Mouse (Mus musculus) testis, adult 2 months (tissue): ENCODE data around the gene B9d2. TPM values are rescaled to one million over a fixed set of nuclear protein-coding genes. Genes with fewer than 3 reads are reported as not detected.

ENCODE experiments used
- H3K27ac ChIP-seq: fragments of 200-500 bp; 2 replicates; pipeline ENCODE4 v1.5.1; 2012; ENCODE audit warnings: low read depth, low read length; ENCODE audit not compliant: control insufficient read depth, insufficient read depth
- H3K27me3 ChIP-seq: fragments of 200-500 bp; 2 replicates; pipeline ENCODE4 v1.6.1; 2012; ENCODE audit warnings: mild to moderate bottlenecking, low read length, moderate library complexity; ENCODE audit not compliant: control insufficient read depth, insufficient read depth
- H3K36me3 ChIP-seq: fragments of 200-500 bp; 2 replicates; pipeline ENCODE4 v1.6.1; 2012; ENCODE audit warnings: mild to moderate bottlenecking, low read length; ENCODE audit not compliant: control insufficient read depth, insufficient read depth
- H3K4me1 ChIP-seq: fragments of 200-500 bp; 2 replicates; pipeline ENCODE4 v1.6.1; 2012; ENCODE audit warnings: low read length; ENCODE audit not compliant: control insufficient read depth, insufficient read depth
- H3K4me3 ChIP-seq: fragments of 200-500 bp; 2 replicates; pipeline ENCODE4 v1.5.1; 2012; ENCODE audit warnings: low read depth, mild to moderate bottlenecking, low read length, moderate library complexity, mixed read lengths; ENCODE audit not compliant: control insufficient read depth
- CTCF ChIP-seq: fragments of 200-500 bp; IDR thresholded peaks from 2 replicates; pipeline ENCODE4 v1.5.1; 2012; ENCODE audit warnings: low read depth, mild to moderate bottlenecking, inconsistent platforms, low read length, moderate library complexity; ENCODE audit not compliant: control insufficient read depth, insufficient read depth, insufficient replicate concordance
- POLR2A ChIP-seq: fragments of 200-500 bp; IDR thresholded peaks from 2 replicates; pipeline ENCODE4 v1.6.1; 2012; ENCODE audit warnings: low read depth, mild to moderate bottlenecking, inconsistent platforms, low read length, moderate library complexity; ENCODE audit not compliant: control insufficient read depth
- polyA plus RNA-seq: library from polyadenylated mRNA; depleted of rRNA; stranded (reverse); fragments of >200 nt; gene quantifications from 2 replicates; pipeline ENCODE4 v1.2.3, GENCODE M21; 2012

The B9d2 gene
- polyA plus RNA-seq, 1 experiment = 18.6 TPM

- TF ChIP-seq CTCF (no peak), POLR2A (no peak)
- H3K27me3 ChIP-seq = no peaks in the 10 kb centered on the region
- H3K36me3 ChIP-seq = no peaks in the 10 kb centered on the region
- peaks cover 20% of the 10 kb centered on the region for H3K4me1 ChIP-seq
- 0 out of 2 replicates have a peak overlapping the region, but pooled peaks have one; percentile 14 for H3K27ac ChIP-seq
- no peak overlapping the region for H3K4me3 ChIP-seq
Measured at GRCm38 (mm10) chr7:25705801-25706251, 25.2 kb downstream of the B9d2 start.

- no peak for TF ChIP-seq POLR2A
- TF ChIP-seq CTCF = no peak
Measured at GRCm38 (mm10) chr7:25706578-25707170, 26.1 kb downstream of the B9d2 start.

GRCm38 (mm10) chr7:25707581-25708292 lies 27.2 kb downstream of the B9d2 start:
- H3K4me3 ChIP-seq = no peak overlapping the region
- H3K27ac ChIP-seq = peak overlapping the region; percentile 77
- H3K4me1 ChIP-seq = peaks cover 19% of the 10 kb centered on the region

More at GRCm38 (mm10) chr7:25706578-25707170, 26.1 kb downstream of the B9d2 start:
- Histone ChIP-seq H3K27ac (peak overlapping the region; percentile 19; the same call in 1 of the 2 replicates), H3K27me3 (no peaks in the 10 kb centered on the region), H3K4me3 (no peak overlapping the region), H3K36me3 (no peaks in the 10 kb centered on the region), H3K4me1 (peaks cover 19% of the 10 kb centered on the region)

GRCm38 (mm10) chr7:25709961-25710360 lies 29.4 kb downstream of the B9d2 start:
- Histone ChIP-seq H3K4me1 (peaks cover 18% of the 10 kb centered on the region), H3K27ac (peak overlapping the region; percentile 27), H3K4me3 (no peak overlapping the region), H3K27me3 (no peaks in the 10 kb centered on the region), H3K36me3 (peaks cover under 1% of the 10 kb centered on the region)
- TF ChIP-seq POLR2A = no peak
- TF ChIP-seq CTCF = no peak

More at GRCm38 (mm10) chr7:25707581-25708292, 27.2 kb downstream of the B9d2 start:
- TF ChIP-seq CTCF = no peak
- TF ChIP-seq POLR2A = no peak
- Histone ChIP-seq H3K27me3 (no peaks in the 10 kb centered on the region), H3K36me3 (no peaks in the 10 kb centered on the region; the same call in 1 of the 2 replicates)

- peaks cover 4% of the 10 kb centered on the region for H3K36me3 ChIP-seq
- no peaks in the 10 kb centered on the region for H3K27me3 ChIP-seq
- H3K27ac ChIP-seq = no peak overlapping the region
- peaks cover 14% of the 10 kb centered on the region for H3K4me1 ChIP-seq
- H3K4me3 ChIP-seq = no peak overlapping the region
- TF ChIP-seq CTCF (no peak), POLR2A (no peak)
Measured at GRCm38 (mm10) chr7:25710519-25711130, 30.0 kb downstream of the B9d2 start.

- Histone ChIP-seq H3K36me3 (peaks cover 7% of the 10 kb centered on the region), H3K4me3 (no peak overlapping the region), H3K27ac (no peak overlapping the region), H3K27me3 (no peaks in the 10 kb centered on the region), H3K4me1 (peaks cover 11% of the 10 kb centered on the region)
- TF ChIP-seq CTCF = no peak
- no peak for TF ChIP-seq POLR2A
Measured at GRCm38 (mm10) chr7:25711165-25711564, 30.6 kb downstream of the B9d2 start.

- peaks cover 7% of the 10 kb centered on the region for H3K36me3 ChIP-seq
- no peak; the same call in 1 of the 2 replicates for TF ChIP-seq POLR2A
- no peak for TF ChIP-seq CTCF
- no peaks in the 10 kb centered on the region for H3K27me3 ChIP-seq
- no peak overlapping the region for H3K27ac ChIP-seq
- H3K4me1 ChIP-seq = peaks cover 11% of the 10 kb centered on the region
- H3K4me3 ChIP-seq = no peak overlapping the region
Measured at GRCm38 (mm10) chr7:25711731-25712197, 31.2 kb downstream of the B9d2 start.
